Mouse (Mus musculus): ENCODE measurements around the gene Itpkc.
A peak's percentile ranks its signal among the peaks of the same experiment; 100 is the strongest.

Gene Itpkc

DNA sequence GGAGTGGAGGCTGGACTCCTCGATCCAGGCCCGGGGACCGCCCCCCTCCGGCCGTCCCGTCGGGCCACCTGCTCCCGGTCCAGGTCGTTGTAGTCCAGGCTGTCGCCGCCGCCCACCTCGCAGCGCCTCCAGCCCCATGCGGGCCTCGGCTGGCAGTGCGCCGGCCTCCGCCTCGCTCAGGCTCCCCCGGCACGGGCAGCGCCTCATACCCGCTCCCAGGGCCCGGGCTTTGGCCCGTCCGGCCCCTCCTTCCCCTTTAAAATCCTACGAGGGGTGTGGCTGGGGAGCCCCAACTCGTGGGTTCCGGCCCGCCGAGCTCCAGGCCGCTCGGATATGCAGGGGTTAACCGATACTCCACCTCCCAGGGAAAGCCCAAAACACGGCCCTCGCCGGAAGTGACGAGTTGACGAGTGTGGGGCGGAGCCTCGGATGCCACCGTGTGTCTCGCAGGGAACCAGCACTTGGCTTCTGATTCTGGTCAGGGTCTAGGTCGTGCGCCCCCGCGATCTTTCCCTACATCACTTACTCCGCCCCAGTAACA lies at the start of gene Itpkc:
Gene Itpkc (minus strand): TSS at position 381 of the 541 bp plus-strand sequence.
- DNase-seq: peak; percentile 96

GRCm38 (mm10) chr7:27277191-27277590 lies 48.7 kb upstream of the Itpkc start:
- DNase-seq: no peak

DNA sequence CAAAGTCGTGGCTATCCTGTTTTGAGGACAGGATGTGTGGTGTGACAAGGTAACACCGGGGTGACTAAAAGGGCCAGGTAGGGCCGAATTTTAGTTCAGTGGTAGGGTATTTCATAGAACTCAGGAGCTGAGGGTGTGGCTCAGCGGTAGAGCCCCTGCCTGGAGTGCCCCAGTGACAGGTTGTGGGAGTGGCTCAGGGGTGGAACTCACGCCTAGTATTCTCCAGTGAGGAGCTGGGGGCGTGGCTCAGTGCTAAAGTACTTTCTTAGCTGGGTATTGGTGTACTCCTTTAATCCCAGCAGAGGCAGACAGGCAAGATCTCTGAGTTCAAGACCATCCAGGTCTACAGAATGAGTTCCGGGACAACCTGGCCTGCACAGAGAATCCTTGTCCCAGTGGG lies 47.6 kb upstream of the Itpkc start:
- DNase-seq: no peak

GRCm38 (mm10) chr7:27274916-27275315 lies 46.5 kb upstream of the Itpkc start:
- DNase-seq: no peak

- peak; percentile 49 for DNase-seq
These were observed 45.4 kb upstream of the Itpkc start for GRCm38 (mm10) chr7:27273739-27274351.

DNA sequence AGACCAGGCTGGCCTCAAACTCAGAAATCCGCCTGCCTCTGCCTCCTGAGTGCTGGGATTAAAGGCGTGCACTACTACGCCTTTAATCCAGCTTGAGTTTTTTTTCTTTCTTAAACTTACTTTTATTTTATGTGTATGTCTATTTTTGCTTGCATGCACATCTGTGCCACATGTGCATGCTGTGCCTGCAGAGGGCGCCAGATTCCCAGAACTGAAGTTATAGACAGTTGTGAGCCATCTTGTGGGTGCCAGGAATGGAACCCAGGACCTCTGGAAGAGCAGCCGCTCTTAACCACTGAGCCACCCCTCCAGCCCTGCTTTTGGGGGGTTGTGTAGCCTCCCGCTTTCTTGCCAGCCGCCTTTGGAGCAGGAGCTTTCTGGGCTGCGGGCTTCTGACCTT lies 43.0 kb upstream of the Itpkc start:
- DNase-seq: no peak

DNA sequence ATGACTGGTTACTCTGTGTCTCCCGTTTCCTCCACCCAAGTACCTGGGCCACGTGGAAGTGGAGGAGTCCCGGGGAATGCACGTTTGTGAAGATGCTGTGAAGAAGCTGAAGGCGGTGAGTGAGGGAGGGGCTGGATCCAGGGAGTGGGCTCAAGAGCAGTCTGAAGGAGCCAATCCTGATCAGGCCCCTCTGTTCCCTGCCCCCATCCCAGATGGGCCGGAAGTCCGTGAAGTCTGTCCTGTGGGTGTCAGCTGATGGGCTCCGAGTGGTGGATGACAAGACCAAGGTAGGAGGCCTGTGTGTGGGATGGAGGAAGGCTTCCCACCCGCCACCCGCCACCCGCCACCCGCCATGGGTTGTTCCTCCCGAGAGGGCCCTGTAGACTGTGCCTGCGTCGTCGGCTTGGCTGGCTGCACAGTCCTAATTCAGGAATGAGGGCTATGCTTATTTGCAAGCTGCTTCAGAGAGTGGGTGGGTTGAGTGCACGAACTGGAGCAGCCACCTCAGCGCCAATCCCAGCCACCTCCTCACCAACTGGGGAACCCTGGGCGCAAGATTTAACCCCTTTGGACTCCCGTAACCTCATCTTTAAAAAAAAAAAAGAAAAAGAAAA lies 38.2 kb upstream of the Itpkc start:
- peak; percentile 27 for DNase-seq

- DNase-seq: no peak
These were observed 36.3 kb upstream of the Itpkc start for GRCm38 (mm10) chr7:27264761-27265160.

DNA sequence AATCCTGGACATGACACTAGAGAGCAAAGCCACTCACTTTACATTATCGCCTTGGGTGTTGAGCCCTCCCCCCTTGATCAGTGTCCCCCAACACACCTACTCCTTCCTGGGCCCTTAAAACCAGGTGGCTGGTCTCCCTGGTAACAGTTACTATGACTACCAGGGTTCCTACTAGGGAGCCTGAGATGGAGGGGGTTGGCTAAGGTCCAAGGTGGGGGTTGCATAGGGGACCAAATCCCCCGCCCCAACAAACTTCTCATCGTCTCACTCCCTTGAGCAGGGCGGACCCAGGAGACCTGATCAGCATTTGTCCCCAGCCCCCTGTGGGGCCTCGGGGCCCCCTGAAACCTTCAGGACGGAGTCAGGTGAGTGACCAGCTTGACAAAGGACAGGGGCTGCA lies 33.4 kb upstream of the Itpkc start:
- DNase-seq: no peak

DNA sequence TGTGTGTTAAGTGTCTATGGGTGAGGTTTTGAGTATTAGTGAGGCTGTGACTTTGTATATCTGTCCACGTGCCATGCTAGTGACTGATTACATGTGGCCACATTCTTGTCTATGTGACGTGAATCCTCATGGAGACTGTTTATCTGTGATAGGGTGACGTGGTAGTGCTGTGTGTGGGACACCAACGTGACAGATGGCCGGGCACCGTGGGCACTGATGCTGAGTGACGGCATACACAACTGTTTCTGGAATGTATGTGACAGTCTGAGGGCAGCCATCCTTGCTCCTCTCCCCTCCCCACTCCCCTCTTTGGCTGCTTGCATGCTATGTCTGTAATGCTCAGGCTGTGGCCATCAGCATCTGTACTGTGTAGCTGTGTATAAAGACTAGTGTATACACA lies 32.4 kb upstream of the Itpkc start:
- DNase-seq: no peak

- DNase-seq: no peak
These were observed 31.3 kb upstream of the Itpkc start for GRCm38 (mm10) chr7:27259771-27260170.

DNA sequence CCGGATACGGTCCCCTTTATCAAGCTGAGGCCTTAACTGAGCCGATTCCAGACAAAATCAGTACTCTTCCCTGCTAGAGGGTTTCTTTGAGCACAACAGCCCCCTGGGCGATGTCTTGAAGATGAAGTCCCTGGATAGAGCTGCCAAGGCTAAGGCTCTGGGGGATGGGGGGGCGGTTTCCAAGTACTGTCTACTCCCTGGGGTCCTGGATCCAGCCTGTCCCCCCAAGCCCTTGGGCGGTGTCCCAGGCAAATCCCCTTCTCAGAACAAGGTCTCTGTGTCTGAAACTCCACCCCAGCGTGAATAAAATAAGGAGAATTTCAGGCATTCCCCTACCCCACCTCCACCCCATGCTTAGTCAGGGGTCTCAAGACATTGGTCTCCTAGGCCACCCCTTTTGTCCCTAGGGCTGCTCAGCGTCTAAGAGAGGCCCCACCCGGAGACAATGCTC lies 30.8 kb upstream of the Itpkc start:
- no peak for DNase-seq

- peak; percentile 97 for DNase-seq
These were observed 29.9 kb upstream of the Itpkc start, which contains the start of gene Numbl for GRCm38 (mm10) chr7:27258205-27258899. Numbl (plus strand) TSS chr7:27258433.

DNA sequence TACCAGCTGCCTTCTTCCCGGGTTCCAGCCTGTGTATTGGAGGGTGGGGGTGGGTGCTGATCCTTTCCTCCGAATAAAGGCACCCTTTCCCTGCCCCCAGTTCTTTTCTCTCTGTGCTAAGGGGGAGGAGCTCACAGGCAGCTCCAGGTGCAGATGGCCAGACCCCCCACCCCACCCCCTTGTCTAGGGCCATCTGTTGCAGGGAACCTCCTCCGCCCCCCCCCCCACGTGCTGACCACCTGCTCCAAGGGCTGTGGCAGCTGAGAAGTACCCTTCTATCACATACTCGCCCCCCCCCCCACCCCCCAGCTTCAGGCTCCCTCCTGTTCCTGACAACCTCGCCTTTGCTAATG lies 29.4 kb upstream of the Itpkc start:
- no peak for DNase-seq

- DNase-seq: peak; percentile 54
These were observed 28.8 kb upstream of the Itpkc start for GRCm38 (mm10) chr7:27257046-27257851.

- peak; percentile 22 for DNase-seq
These were observed 27.3 kb upstream of the Itpkc start for GRCm38 (mm10) chr7:27255721-27256120.

DNA sequence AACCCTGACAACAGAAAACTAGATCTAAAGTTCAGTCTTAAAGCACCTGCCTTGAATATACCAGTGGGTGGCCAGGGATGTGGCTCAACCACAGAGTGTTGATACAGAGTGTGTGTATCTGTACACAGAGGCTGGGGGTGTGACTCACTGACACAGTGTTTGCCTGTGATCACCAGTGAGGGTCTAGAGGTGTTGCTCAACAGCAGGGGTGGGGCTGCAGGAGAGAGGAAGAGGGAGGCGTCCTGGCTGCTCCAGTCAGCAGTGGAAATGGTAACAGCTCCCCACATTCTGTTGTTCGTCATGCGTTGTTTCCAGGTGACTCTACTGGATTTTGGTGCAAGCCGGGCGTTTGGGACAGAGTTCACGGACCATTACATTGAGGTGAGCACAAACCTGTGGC lies 23.5 kb upstream of the Itpkc start:
- DNase-seq: peak; percentile 73

GRCm38 (mm10) chr7:27249928-27250327 lies 21.5 kb upstream of the Itpkc start:
- DNase-seq: no peak

GRCm38 (mm10) chr7:27249146-27249545 lies 20.7 kb upstream of the Itpkc start:
- DNase-seq: peak; percentile 65

GRCm38 (mm10) chr7:27244088-27244487 lies 15.6 kb upstream of the Itpkc start:
- DNase-seq: peak; percentile 53

GRCm38 (mm10) chr7:27243211-27243610 lies 14.8 kb upstream of the Itpkc start:
- DNase-seq: no peak

GRCm38 (mm10) chr7:27238568-27238967 lies 10.1 kb upstream of the Itpkc start:
- peak; percentile 64 for DNase-seq

DNA sequence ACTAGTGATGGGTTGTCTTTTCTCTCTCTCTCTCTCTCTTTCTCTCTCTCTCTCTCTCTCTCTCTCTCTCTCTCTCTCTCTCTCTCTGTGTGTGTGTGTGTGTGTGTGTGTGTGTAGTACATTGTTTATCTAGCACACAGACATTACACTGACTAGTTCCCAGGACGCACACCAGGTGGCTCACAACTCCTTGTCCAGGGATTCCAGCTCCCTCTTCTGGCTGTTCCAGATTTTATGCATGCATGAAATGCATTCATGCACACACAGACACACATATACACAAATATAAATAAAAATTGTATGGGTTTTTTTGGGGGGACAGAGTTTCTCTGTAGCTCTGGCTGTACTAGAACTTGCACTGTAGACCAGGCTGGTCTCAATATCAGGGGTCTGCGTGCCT lies 9.1 kb upstream of the Itpkc start:
- no peak for DNase-seq
